Mouse (Mus musculus): Measurements from ENCODE around the gene Dact1. TPM values are rescaled to one million over a fixed set of nuclear protein-coding genes. Genes with fewer than 3 reads are reported as not detected.

Dact1 gene
- polyA plus RNA-seq, 1 experiment from 2014 or later: 4.0 TPM

GRCm38 (mm10) chr12:71346071-71346470, 36.4 kb downstream of the Dact1 start:
- H3K4me1 ChIP-seq (ENCODE audit: insufficient read depth, low read depth, low read length): no peaks in the 10 kb centered on the region
- 15% methylated on average over 5 of the region's 5 CpGs for WGBS
- DNase-seq (ENCODE audit: low spot score) (peak; percentile 42), ATAC-seq (no peak)
- no peaks in the 10 kb centered on the region for H3K36me3 ChIP-seq (ENCODE audit: insufficient read depth, low read length)
- H3K9me3 ChIP-seq (ENCODE audit: low read length): no peaks in the 10 kb centered on the region
- no peak overlapping the region for H3K4me3 ChIP-seq (ENCODE audit: low read depth, low read length)
- no peak for TF ChIP-seq EP300 (IDR thresholded peaks at IDR 0.05)
- TF ChIP-seq CTCF (IDR thresholded peaks at IDR 0.05): no peak
- H3K9ac ChIP-seq (replicated peaks; ENCODE audit: low read depth): no peak overlapping the region
- no peak overlapping the region for H3K27ac ChIP-seq (ENCODE audit: low read length)
- H3K4me2 ChIP-seq (replicated peaks; ENCODE audit: low read depth, low read length): peak overlapping the region; percentile 17
- H3K27me3 ChIP-seq (replicated peaks; ENCODE audit: insufficient read depth, low read length): no peaks in the 10 kb centered on the region

GRCm38 (mm10) chr12:71348401-71348896, 38.8 kb downstream of the Dact1 start:
- whole genome bisulfite sequencing: 85% methylated on average over 8 of the region's 8 CpGs
- no peak for ATAC-seq
- Histone ChIP-seq H3K4me1 (ENCODE audit: insufficient read depth, low read depth, low read length) (no peaks in the 10 kb centered on the region), H3K4me3 (ENCODE audit: low read depth, low read length) (no peak overlapping the region), H3K27me3 (replicated peaks; ENCODE audit: insufficient read depth, low read length) (no peaks in the 10 kb centered on the region), H3K36me3 (ENCODE audit: insufficient read depth, low read length) (no peaks in the 10 kb centered on the region), H3K4me2 (replicated peaks; ENCODE audit: low read depth, low read length) (no peak overlapping the region), H3K9ac (replicated peaks; ENCODE audit: low read depth) (no peak overlapping the region), H3K9me3 (ENCODE audit: low read length) (no peaks in the 10 kb centered on the region), H3K27ac (ENCODE audit: low read length) (no peak overlapping the region)
- no peak for DNase-seq (ENCODE audit: low spot score)
- TF ChIP-seq CTCF (IDR thresholded peaks at IDR 0.05) (no peak), EP300 (IDR thresholded peaks at IDR 0.05) (no peak)

GRCm38 (mm10) chr12:71350077-71350476, 40.4 kb downstream of the Dact1 start:
- no peak overlapping the region for H3K9ac ChIP-seq (replicated peaks; ENCODE audit: low read depth)
- 78% methylated on average over 2 of the region's 2 CpGs for WGBS
- no peaks in the 10 kb centered on the region for H3K4me1 ChIP-seq (ENCODE audit: insufficient read depth, low read depth, low read length)
- no peaks in the 10 kb centered on the region for H3K36me3 ChIP-seq (ENCODE audit: insufficient read depth, low read length)
- no peak for TF ChIP-seq EP300 (IDR thresholded peaks at IDR 0.05)
- no peak for TF ChIP-seq CTCF (IDR thresholded peaks at IDR 0.05)
- H3K4me3 ChIP-seq (ENCODE audit: low read depth, low read length): no peak overlapping the region
- no peak for ATAC-seq
- no peaks in the 10 kb centered on the region for H3K9me3 ChIP-seq (ENCODE audit: low read length)
- no peak for DNase-seq (ENCODE audit: low spot score)
- H3K27ac ChIP-seq (ENCODE audit: low read length): no peak overlapping the region
- no peaks in the 10 kb centered on the region for H3K27me3 ChIP-seq (replicated peaks; ENCODE audit: insufficient read depth, low read length)
- H3K4me2 ChIP-seq (replicated peaks; ENCODE audit: low read depth, low read length): no peak overlapping the region

- DNase-seq (ENCODE audit: low spot score) (no peak), ATAC-seq (no peak)
- H3K4me1 ChIP-seq (ENCODE audit: insufficient read depth, low read depth, low read length): no peaks in the 10 kb centered on the region
- no peaks in the 10 kb centered on the region for H3K36me3 ChIP-seq (ENCODE audit: insufficient read depth, low read length)
- H3K9me3 ChIP-seq (ENCODE audit: low read length): no peaks in the 10 kb centered on the region
- 69% methylated on average over 10 of the region's 10 CpGs for WGBS
- no peak overlapping the region for H3K9ac ChIP-seq (replicated peaks; ENCODE audit: low read depth)
- H3K4me2 ChIP-seq (replicated peaks; ENCODE audit: low read depth, low read length): no peak overlapping the region
- TF ChIP-seq CTCF (IDR thresholded peaks at IDR 0.05) (no peak), EP300 (IDR thresholded peaks at IDR 0.05) (no peak)
- no peaks in the 10 kb centered on the region for H3K27me3 ChIP-seq (replicated peaks; ENCODE audit: insufficient read depth, low read length)
- H3K27ac ChIP-seq (ENCODE audit: low read length): no peak overlapping the region
- H3K4me3 ChIP-seq (ENCODE audit: low read depth, low read length): no peak overlapping the region
These were observed 45.0 kb downstream of the Dact1 start for GRCm38 (mm10) chr12:71354656-71355055.

- Histone ChIP-seq H3K36me3 (ENCODE audit: insufficient read depth, low read length) (no peaks in the 10 kb centered on the region), H3K4me3 (ENCODE audit: low read depth, low read length) (no peak overlapping the region), H3K9me3 (ENCODE audit: low read length) (no peaks in the 10 kb centered on the region), H3K27me3 (replicated peaks; ENCODE audit: insufficient read depth, low read length) (no peaks in the 10 kb centered on the region), H3K27ac (ENCODE audit: low read length) (no peak overlapping the region), H3K4me2 (replicated peaks; ENCODE audit: low read depth, low read length) (no peak overlapping the region), H3K4me1 (ENCODE audit: insufficient read depth, low read depth, low read length) (no peaks in the 10 kb centered on the region), H3K9ac (replicated peaks; ENCODE audit: low read depth) (no peak overlapping the region)
- no peak for ATAC-seq
- DNase-seq (ENCODE audit: low spot score): no peak
- no peak for TF ChIP-seq CTCF (IDR thresholded peaks at IDR 0.05)
- no peak for TF ChIP-seq EP300 (IDR thresholded peaks at IDR 0.05)
- WGBS: 79% methylated on average over 3 of the region's 3 CpGs
These were observed 45.4 kb downstream of the Dact1 start for GRCm38 (mm10) chr12:71355092-71355491.

- H3K9me3 ChIP-seq (ENCODE audit: low read length): no peaks in the 10 kb centered on the region
- no peaks in the 10 kb centered on the region for H3K36me3 ChIP-seq (ENCODE audit: insufficient read depth, low read length)
- H3K4me3 ChIP-seq (ENCODE audit: low read depth, low read length): no peak overlapping the region
- TF ChIP-seq EP300 (IDR thresholded peaks at IDR 0.05) (no peak), CTCF (IDR thresholded peaks at IDR 0.05) (no peak)
- no peaks in the 10 kb centered on the region for H3K27me3 ChIP-seq (replicated peaks; ENCODE audit: insufficient read depth, low read length)
- H3K9ac ChIP-seq (replicated peaks; ENCODE audit: low read depth): no peak overlapping the region
- no peak for ATAC-seq
- 92% methylated on average over 7 of the region's 7 CpGs for WGBS
- H3K4me1 ChIP-seq (ENCODE audit: insufficient read depth, low read depth, low read length): no peaks in the 10 kb centered on the region
- H3K27ac ChIP-seq (ENCODE audit: low read length): no peak overlapping the region
- H3K4me2 ChIP-seq (replicated peaks; ENCODE audit: low read depth, low read length): no peak overlapping the region
- no peak for DNase-seq (ENCODE audit: low spot score)
These were observed 51.9 kb downstream of the Dact1 start for GRCm38 (mm10) chr12:71361616-71362015.

- H3K4me2 ChIP-seq (replicated peaks; ENCODE audit: low read depth, low read length): no peak overlapping the region
- 81% methylated on average over 8 of the region's 8 CpGs for WGBS
- no peak overlapping the region for H3K27ac ChIP-seq (ENCODE audit: low read length)
- ATAC-seq: no peak
- no peaks in the 10 kb centered on the region for H3K27me3 ChIP-seq (replicated peaks; ENCODE audit: insufficient read depth, low read length)
- TF ChIP-seq EP300 (IDR thresholded peaks at IDR 0.05) (no peak), CTCF (IDR thresholded peaks at IDR 0.05) (no peak)
- H3K9ac ChIP-seq (replicated peaks; ENCODE audit: low read depth): no peak overlapping the region
- no peaks in the 10 kb centered on the region for H3K36me3 ChIP-seq (ENCODE audit: insufficient read depth, low read length)
- DNase-seq (ENCODE audit: low spot score): no peak
- no peaks in the 10 kb centered on the region for H3K9me3 ChIP-seq (ENCODE audit: low read length)
- no peaks in the 10 kb centered on the region for H3K4me1 ChIP-seq (ENCODE audit: insufficient read depth, low read depth, low read length)
- no peak overlapping the region for H3K4me3 ChIP-seq (ENCODE audit: low read depth, low read length)
These were observed 52.7 kb downstream of the Dact1 start for GRCm38 (mm10) chr12:71362425-71362824.

Data from lung, postnatal 0 days (tissue).